14 mouse cellular contexts compared by ENCODE assay signal in genomic region chr5:130047013-130047412, GRCm38 (mm10). TPM values are rescaled to one million over a fixed set of nuclear protein-coding genes. Genes with fewer than 3 reads are reported as not detected.
DNase-seq lines count a peak whose midpoint lies in the region; ATAC-seq and TF ChIP-seq lines count a peak whose summit lies in the region.
"Had no signal": no experiment of that assay in that cellular context is flagged by ENCODE, and none has a peak within 500 bp of the region (broad histone marks: within the 10 kb centered on the region; RNA-seq: fewer than 3 reads in every experiment).

No protein-coding gene starts in this region.

- H3K4me2 ChIP-seq in forebrain, postnatal 0 days (ENCODE audit: low read depth): no peak overlapping the region
- H3K4me2 ChIP-seq in forebrain, embryonic 12.5 days: no peak overlapping the region
- H3K4me2 ChIP-seq: forebrain, embryonic 15.5 days had no signal

- H3K4me1 ChIP-seq in forebrain, postnatal 0 days (ENCODE audit: insufficient read depth): no peaks in the 10 kb centered on the region
- no peaks in the 10 kb centered on the region; the same call in 1 of the 2 replicates for H3K4me1 ChIP-seq in forebrain, embryonic 12.5 days
- 0 out of 2 replicates have a peak, but pooled peaks cover 4% of the 10 kb centered on the region for H3K4me1 ChIP-seq in lung, adult 2 months (ENCODE audit: control insufficient read depth, insufficient read depth, low read length)
- H3K4me1 ChIP-seq in ES-Bruce4 (ENCODE audit: control insufficient read depth, insufficient read depth, low read length): no peaks in the 10 kb centered on the region
- H3K4me1 ChIP-seq in forebrain, embryonic 10.5 days: no peaks in the 10 kb centered on the region
- H3K4me1 ChIP-seq: limb, embryonic 10.5 days had no signal

- ATAC-seq in forebrain, postnatal 0 days: no peak
- ATAC-seq in forebrain, embryonic 12.5 days (ENCODE audit: low FRiP score): no peak
- ATAC-seq: forebrain, embryonic 15.5 days; intestine, embryonic 16.5 days had no signal

- peak; percentile 42 for TF ChIP-seq CTCF in forebrain, postnatal 0 days (IDR thresholded peaks at IDR 0.05; ENCODE audit: low read depth)
- TF ChIP-seq CTCF in lung, adult 2 months (IDR thresholded peaks at IDR 0.05; ENCODE audit: insufficient read depth, low read length): peak; percentile 16; the same call in 1 of the 2 replicates
- peak; percentile 48 for TF ChIP-seq CTCF in ES-Bruce4 (IDR thresholded peaks at IDR 0.05; ENCODE audit: low read depth, low read length)

- H3K9ac ChIP-seq in forebrain, postnatal 0 days: no peak overlapping the region
- no peak overlapping the region for H3K9ac ChIP-seq in forebrain, embryonic 12.5 days
- no peak overlapping the region for H3K9ac ChIP-seq in ES-Bruce4 (ENCODE audit: low read depth, poor library complexity, severe bottlenecking)
- H3K9ac ChIP-seq: forebrain, embryonic 15.5 days had no signal

- 81% methylated on average over 6 of the region's 6 CpGs for WGBS in forebrain, postnatal 0 days
- WGBS in forebrain, embryonic 12.5 days: 81% methylated on average over 6 of the region's 6 CpGs
- 81% methylated on average over 6 of the region's 6 CpGs for WGBS in lung, adult 2 months
- 81% methylated on average over 6 of the region's 6 CpGs for WGBS in forebrain, embryonic 10.5 days

- peaks cover 53% of the 10 kb centered on the region for H3K36me3 ChIP-seq in forebrain, postnatal 0 days (ENCODE audit: insufficient read depth)
- H3K36me3 ChIP-seq in forebrain, embryonic 12.5 days (replicated peaks): peaks cover 83% of the 10 kb centered on the region
- H3K36me3 ChIP-seq in ES-Bruce4 (ENCODE audit: control insufficient read depth, insufficient read depth, low read length, poor library complexity, severe bottlenecking): peaks cover 18% of the 10 kb centered on the region
- H3K36me3 ChIP-seq in forebrain, embryonic 10.5 days (replicated peaks): peaks cover 91% of the 10 kb centered on the region

- no peak for DNase-seq in forebrain, postnatal 0 days
- DNase-seq in lung, adult 2 months: no peak
- DNase-seq in lung, postnatal 4 days: no peak
- DNase-seq in c-Kit-positive CD71-positive TER-119-positive erythroid progenitor cells, embryonic 14.5 days (ENCODE audit: low spot score): peak; percentile 22
- no peak for DNase-seq in natural killer cell, adult 2 months (ENCODE audit: low spot score in 2 of 2)
- DNase-seq in forebrain, embryonic 10.5 days (ENCODE audit: extremely low spot score, low spot score): no peak
- DNase-seq: cerebellum, postnatal 14 days; gastrocnemius, postnatal 14 days; lung, postnatal 14 days had no signal

- H3K4me3 ChIP-seq in forebrain, postnatal 0 days (ENCODE audit: low read depth, low read length): no peak overlapping the region
- no peak overlapping the region for H3K4me3 ChIP-seq in forebrain, embryonic 12.5 days (replicated peaks)
- H3K4me3 ChIP-seq in lung, adult 2 months (replicated peaks; ENCODE audit: extremely low read depth, low read depth, low read length): no peak overlapping the region
- no peak overlapping the region for H3K4me3 ChIP-seq in ES-Bruce4 (ENCODE audit: low read depth, low read length)
- no peak overlapping the region for H3K4me3 ChIP-seq in forebrain, embryonic 10.5 days
- H3K4me3 ChIP-seq: forebrain, embryonic 15.5 days; limb, embryonic 10.5 days had no signal

- H3K27me3 ChIP-seq in forebrain, postnatal 0 days (ENCODE audit: insufficient read depth, low read length): no peaks in the 10 kb centered on the region
- no peaks in the 10 kb centered on the region for H3K27me3 ChIP-seq in forebrain, embryonic 12.5 days
- H3K27me3 ChIP-seq in ES-Bruce4 (ENCODE audit: control insufficient read depth, insufficient read depth, low read length, poor library complexity, severe bottlenecking): no peaks in the 10 kb centered on the region
- no peaks in the 10 kb centered on the region for H3K27me3 ChIP-seq in forebrain, embryonic 10.5 days (ENCODE audit: poor library complexity, severe bottlenecking)
- H3K27me3 ChIP-seq: forebrain, embryonic 15.5 days had no signal

- H3K27ac ChIP-seq in forebrain, postnatal 0 days (ENCODE audit: low read depth, low read length): no peak overlapping the region
- no peak overlapping the region for H3K27ac ChIP-seq in forebrain, embryonic 12.5 days
- H3K27ac ChIP-seq in ES-Bruce4 (ENCODE audit: insufficient read depth, low read length): no peak overlapping the region
- H3K27ac ChIP-seq in forebrain, embryonic 10.5 days: no peak overlapping the region
- H3K27ac ChIP-seq: forebrain, embryonic 15.5 days; limb, embryonic 10.5 days had no signal

- TF ChIP-seq EP300 in ES-Bruce4 (IDR thresholded peaks at IDR 0.05; ENCODE audit: insufficient read depth, low read depth, low read length): no peak

- no peak for TF ChIP-seq POLR2A in lung, adult 2 months (IDR thresholded peaks at IDR 0.05; ENCODE audit: borderline replicate concordance, extremely low read depth, low read depth, low read length)
- no peak for TF ChIP-seq POLR2A in ES-Bruce4 (IDR thresholded peaks at IDR 0.05; ENCODE audit: insufficient read depth, low read length)

- no peaks in the 10 kb centered on the region for H3K9me3 ChIP-seq in forebrain, postnatal 0 days (ENCODE audit: low read length)
- H3K9me3 ChIP-seq in forebrain, embryonic 12.5 days: no peaks in the 10 kb centered on the region
- H3K9me3 ChIP-seq in ES-Bruce4 (replicated peaks; ENCODE audit: control insufficient read depth, insufficient read depth, low read length, poor library complexity, severe bottlenecking): no peaks in the 10 kb centered on the region
- H3K9me3 ChIP-seq in forebrain, embryonic 10.5 days: no peaks in the 10 kb centered on the region
- H3K9me3 ChIP-seq: forebrain, embryonic 15.5 days; limb, embryonic 10.5 days had no signal

RNA-seq across cellular contexts. Expression of gene Crcp, which starts 17.9 kb away (rescaled TPM):
- 63.2 and 69.1 TPM in 2 replicates for total RNA-seq in forebrain, postnatal 0 days (2014; rRNA removed)
- 87.1 and 91.2 TPM in 2 replicates for polyA plus RNA-seq in forebrain, postnatal 0 days (2015; fragmentation: Nextera tagmentation; extraction: Ambion mirVana)
- polyA plus RNA-seq in forebrain, embryonic 12.5 days (2016; fragmentation: Nextera tagmentation; extraction: Ambion mirVana): 54.0 and 55.8 TPM in 2 replicates
- 9.4 and 12.9 TPM in 2 replicates for polyA plus RNA-seq in lung, adult 2 months (2012; rRNA removed)
- 25.7 and 30.0 TPM in 2 replicates for polyA plus RNA-seq in ES-Bruce4 (2011; ENCODE audit: insufficient read depth, insufficient read length, low read depth, missing spikeins)
- polyA plus RNA-seq in forebrain, embryonic 10.5 days (2016; fragmentation: Nextera tagmentation; extraction: Ambion mirVana): 61.3 and 64.0 TPM in 2 replicates

RNA-seq across cellular contexts. Expression of gene Asl, which starts 18.0 kb away (rescaled TPM):
- 28.7 and 33.2 TPM in 2 replicates for total RNA-seq in forebrain, postnatal 0 days (2014; rRNA removed)
- polyA plus RNA-seq in forebrain, postnatal 0 days (2015; fragmentation: Nextera tagmentation; extraction: Ambion mirVana): 32.5 and 39.3 TPM in 2 replicates
- polyA plus RNA-seq in forebrain, embryonic 12.5 days (2016; fragmentation: Nextera tagmentation; extraction: Ambion mirVana): 20.9 and 23.5 TPM in 2 replicates
- 22.1 and 27.3 TPM in 2 replicates for polyA plus RNA-seq in lung, adult 2 months (2012; rRNA removed)
- 60.7 and 63.4 TPM in 2 replicates for polyA plus RNA-seq in ES-Bruce4 (2011; ENCODE audit: insufficient read depth, insufficient read length, low read depth, missing spikeins)
- polyA plus RNA-seq in forebrain, embryonic 10.5 days (2016; fragmentation: Nextera tagmentation; extraction: Ambion mirVana): 33.2 and 36.6 TPM in 2 replicates

RNA-seq across cellular contexts. Expression of gene Tpst1, which starts 26.1 kb away (rescaled TPM):
- total RNA-seq in forebrain, postnatal 0 days (2014; rRNA removed): 50.7 and 55.3 TPM in 2 replicates
- 50.3 and 55.4 TPM in 2 replicates for polyA plus RNA-seq in forebrain, postnatal 0 days (2015; fragmentation: Nextera tagmentation; extraction: Ambion mirVana)
- 55.1 and 56.5 TPM in 2 replicates for polyA plus RNA-seq in forebrain, embryonic 12.5 days (2016; fragmentation: Nextera tagmentation; extraction: Ambion mirVana)
- 24.4 and 24.5 TPM in 2 replicates for polyA plus RNA-seq in lung, adult 2 months (2012; rRNA removed)
- polyA plus RNA-seq in ES-Bruce4 (2011; ENCODE audit: insufficient read depth, insufficient read length, low read depth, missing spikeins): 35.6 and 44.8 TPM in 2 replicates
- 54.9 and 57.0 TPM in 2 replicates for polyA plus RNA-seq in forebrain, embryonic 10.5 days (2016; fragmentation: Nextera tagmentation; extraction: Ambion mirVana)

RNA-seq across cellular contexts. Expression of gene Gusb, which starts 44.2 kb away (rescaled TPM):
- total RNA-seq in forebrain, postnatal 0 days (2014; rRNA removed): 17.2 and 19.9 TPM in 2 replicates
- polyA plus RNA-seq in forebrain, postnatal 0 days (2015; fragmentation: Nextera tagmentation; extraction: Ambion mirVana): 27.7 and 29.3 TPM in 2 replicates
- polyA plus RNA-seq in forebrain, embryonic 12.5 days (2016; fragmentation: Nextera tagmentation; extraction: Ambion mirVana): 17.1 and 20.6 TPM in 2 replicates
- polyA plus RNA-seq in lung, adult 2 months (2012; rRNA removed): 39.0 and 44.8 TPM in 2 replicates
- 11.5 and 13.3 TPM in 2 replicates for polyA plus RNA-seq in ES-Bruce4 (2011; ENCODE audit: insufficient read depth, insufficient read length, low read depth, missing spikeins)
- 32.2 and 35.6 TPM in 2 replicates for polyA plus RNA-seq in forebrain, embryonic 10.5 days (2016; fragmentation: Nextera tagmentation; extraction: Ambion mirVana)
